Mouse (Mus musculus): ENCODE results near the gene Tmsb15b1. TPM values are rescaled to one million over a fixed set of nuclear protein-coding genes. Genes with fewer than 3 reads are reported as not detected.

Tmsb15b1 gene
- 32.7 and 36.1 TPM in 2 replicates for polyA plus RNA-seq (2015; fragmentation: Nextera tagmentation; extraction: Ambion mirVana)

DNA sequence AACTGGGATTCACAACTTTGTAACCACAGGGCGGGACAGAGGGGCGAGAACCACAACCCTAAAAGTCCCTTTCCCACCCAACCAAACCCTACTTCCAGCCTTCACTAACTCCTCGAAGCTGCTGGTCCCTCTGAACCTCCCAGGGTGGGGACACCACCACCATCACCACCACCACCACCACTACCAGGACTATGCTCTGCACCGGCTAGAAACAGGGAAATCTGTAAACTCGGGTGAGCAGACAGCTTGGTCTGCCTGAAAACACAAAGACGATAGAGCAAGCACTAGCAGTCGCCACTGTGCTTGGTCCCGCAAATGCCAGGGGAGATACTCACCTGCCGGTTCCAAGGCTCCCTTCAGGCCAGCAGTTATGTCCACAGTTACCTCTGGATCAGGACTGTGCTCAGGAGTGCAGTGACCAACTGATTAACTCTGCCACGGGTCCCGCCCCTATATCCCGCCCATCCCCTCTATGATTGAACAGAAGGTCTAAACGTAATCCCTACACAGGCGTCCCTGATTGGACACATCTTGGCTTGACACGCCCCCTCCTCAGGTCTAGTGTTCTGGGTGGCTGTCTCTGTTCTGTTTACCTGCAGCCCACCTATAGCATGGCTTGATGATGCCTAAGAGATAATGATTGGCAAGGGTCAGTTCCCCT lies at the start of gene Tmsb15b1, which contains the start of gene Tmsb15l:
TSS of gene Tmsb15b1 (minus strand) at position 451 of the 661 bp plus-strand sequence.
TSS of gene Tmsb15l (minus strand) at position 446 of the 661 bp plus-strand sequence.
- peak within 1 kb of the TSS; percentile 47 for H3K4me3 ChIP-seq (replicated peaks)
- peak within 1 kb of the TSS; percentile 63 for H3K9ac ChIP-seq (replicated peaks)
- H3K4me2 ChIP-seq (replicated peaks), result peak within 1 kb of the TSS; percentile 59
- WGBS, result 34% methylated on average over 15 of the region's 15 CpGs
- H3K27me3 ChIP-seq, result no peaks in the 10 kb centered on the region
- no peaks in the 10 kb centered on the region for H3K4me1 ChIP-seq (replicated peaks)
- no peak within 1 kb of the TSS for H3K27ac ChIP-seq
- no peaks in the 10 kb centered on the region for H3K9me3 ChIP-seq
- H3K36me3 ChIP-seq, result no peaks in the 10 kb centered on the region
- ATAC-seq, result peak; percentile 100

DNA sequence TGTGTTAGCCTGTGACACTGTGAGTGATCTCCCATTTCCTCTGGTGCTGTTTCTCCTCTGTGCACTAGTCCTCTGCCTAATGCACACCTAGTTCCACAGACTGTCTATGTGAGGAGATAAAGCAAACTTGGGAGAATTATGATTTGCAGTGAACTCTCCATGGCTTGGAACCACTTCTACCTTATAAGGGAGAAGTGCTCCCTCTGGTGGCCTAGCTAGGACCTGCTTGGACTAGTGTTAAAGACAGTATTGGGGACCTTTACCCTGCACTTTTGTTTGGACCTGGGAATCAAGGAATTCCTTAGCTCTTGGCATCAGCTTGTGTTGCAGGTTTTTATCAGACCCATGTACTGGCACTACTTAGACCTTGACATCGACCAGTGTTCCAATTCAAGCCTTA lies 42.6 kb upstream of the Tmsb15b1 start:
- H3K9me3 ChIP-seq, result no peaks in the 10 kb centered on the region
- no peak overlapping the region for H3K9ac ChIP-seq (replicated peaks)
- no peaks in the 10 kb centered on the region for H3K27me3 ChIP-seq
- no peaks in the 10 kb centered on the region for H3K4me1 ChIP-seq (replicated peaks)
- WGBS, result 17% methylated on average over 1 of the region's 1 CpGs
- no peak overlapping the region for H3K27ac ChIP-seq
- 0 out of 2 replicates have a peak, but pooled peaks have one; percentile 34 for ATAC-seq
- no peaks in the 10 kb centered on the region for H3K36me3 ChIP-seq
- H3K4me2 ChIP-seq (replicated peaks), result no peak overlapping the region
- H3K4me3 ChIP-seq (replicated peaks), result no peak overlapping the region

DNA sequence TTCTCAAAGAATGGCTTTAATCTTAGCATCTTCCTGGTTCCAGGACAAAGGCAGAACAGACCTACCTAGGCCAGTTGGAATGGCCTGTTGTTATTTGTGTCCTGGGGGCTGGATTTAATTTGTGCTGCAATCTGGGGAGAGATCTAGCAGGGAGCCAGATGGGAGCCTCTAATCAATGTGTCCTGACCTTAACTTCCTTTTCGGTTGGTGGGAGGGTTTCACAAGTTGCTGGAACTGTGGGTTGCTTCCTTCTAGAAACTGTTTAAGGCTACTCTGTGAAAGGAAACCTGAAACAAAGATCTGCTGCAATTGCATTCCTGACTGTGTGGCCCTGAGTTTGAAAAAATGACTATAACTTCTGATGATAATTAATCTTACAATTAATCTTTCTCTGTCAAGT lies 41.0 kb upstream of the Tmsb15b1 start:
- Histone ChIP-seq H3K4me2 (replicated peaks) (no peak overlapping the region), H3K9me3 (no peaks in the 10 kb centered on the region), H3K4me1 (replicated peaks) (no peaks in the 10 kb centered on the region), H3K36me3 (no peaks in the 10 kb centered on the region), H3K27me3 (no peaks in the 10 kb centered on the region), H3K27ac (no peak overlapping the region), H3K4me3 (replicated peaks) (no peak overlapping the region), H3K9ac (replicated peaks) (no peak overlapping the region)
- no peak for ATAC-seq
- WGBS, result 85% methylated on average over 1 of the region's 1 CpGs

DNA sequence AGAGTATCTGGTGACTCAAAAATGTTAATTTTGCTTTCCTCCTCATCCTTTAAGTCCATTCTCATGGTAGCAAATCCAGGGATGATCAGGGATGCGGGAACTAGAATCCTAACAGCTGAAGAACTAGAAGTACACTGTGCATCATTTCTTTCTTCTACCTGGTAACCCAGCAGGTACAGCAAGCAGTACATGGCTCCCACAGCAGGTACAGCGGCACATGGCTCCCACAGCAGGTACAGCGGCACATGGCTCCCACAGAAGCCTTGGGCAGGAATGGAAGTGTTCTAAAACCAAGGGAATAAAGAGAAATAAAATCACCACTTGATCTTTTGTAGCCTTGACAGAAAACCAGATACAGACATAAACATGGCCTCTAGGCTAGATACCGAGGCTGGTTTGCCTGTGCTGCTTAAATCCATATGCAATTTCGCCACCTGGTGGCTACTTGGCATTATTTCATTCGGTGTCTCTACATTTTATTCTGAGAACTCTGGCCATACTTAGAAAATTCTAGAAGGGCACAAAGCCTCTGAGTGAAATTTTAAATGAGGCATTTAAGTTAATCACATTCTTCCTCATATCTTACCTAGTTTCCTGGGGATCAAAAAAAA lies 38.5 kb upstream of the Tmsb15b1 start:
- H3K36me3 ChIP-seq, result no peaks in the 10 kb centered on the region
- H3K4me1 ChIP-seq (replicated peaks), result no peaks in the 10 kb centered on the region
- no peaks in the 10 kb centered on the region for H3K9me3 ChIP-seq
- H3K4me3 ChIP-seq (replicated peaks), result no peak overlapping the region
- H3K27ac ChIP-seq, result no peak overlapping the region
- H3K9ac ChIP-seq (replicated peaks), result no peak overlapping the region
- H3K27me3 ChIP-seq, result no peaks in the 10 kb centered on the region
- peak; percentile 56; the same call in 1 of the 2 replicates for ATAC-seq
- H3K4me2 ChIP-seq (replicated peaks), result no peak overlapping the region
- WGBS, result 54% methylated on average over 6 of the region's 6 CpGs

DNA sequence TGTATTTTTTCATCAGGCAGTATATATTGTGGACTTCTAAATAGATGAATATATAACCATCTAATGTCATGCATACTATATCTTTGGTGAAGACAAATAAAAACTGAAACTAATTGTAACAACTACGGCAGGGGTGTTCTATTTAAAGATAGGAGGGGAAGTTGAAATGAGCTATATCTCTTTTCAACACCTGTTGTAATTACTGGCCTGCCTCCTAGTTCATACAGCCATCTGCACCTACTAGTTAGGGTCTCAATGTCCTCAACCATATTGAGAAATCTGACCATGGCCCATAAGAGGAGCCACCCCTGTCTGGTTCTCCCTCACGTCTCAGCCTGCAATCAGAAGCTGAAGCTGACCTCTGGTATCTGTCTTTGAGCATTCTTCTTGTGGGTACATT lies 19.6 kb upstream of the Tmsb15b1 start:
- Histone ChIP-seq H3K36me3 (no peaks in the 10 kb centered on the region), H3K27me3 (no peaks in the 10 kb centered on the region; the same call in 1 of the 2 replicates), H3K4me2 (replicated peaks) (no peak overlapping the region), H3K27ac (no peak overlapping the region), H3K9ac (replicated peaks) (no peak overlapping the region), H3K4me3 (replicated peaks) (no peak overlapping the region), H3K9me3 (no peaks in the 10 kb centered on the region), H3K4me1 (replicated peaks) (peaks cover 20% of the 10 kb centered on the region)
- ATAC-seq, result no peak
- WGBS, result 82% methylated on average over 2 of the region's 2 CpGs

DNA sequence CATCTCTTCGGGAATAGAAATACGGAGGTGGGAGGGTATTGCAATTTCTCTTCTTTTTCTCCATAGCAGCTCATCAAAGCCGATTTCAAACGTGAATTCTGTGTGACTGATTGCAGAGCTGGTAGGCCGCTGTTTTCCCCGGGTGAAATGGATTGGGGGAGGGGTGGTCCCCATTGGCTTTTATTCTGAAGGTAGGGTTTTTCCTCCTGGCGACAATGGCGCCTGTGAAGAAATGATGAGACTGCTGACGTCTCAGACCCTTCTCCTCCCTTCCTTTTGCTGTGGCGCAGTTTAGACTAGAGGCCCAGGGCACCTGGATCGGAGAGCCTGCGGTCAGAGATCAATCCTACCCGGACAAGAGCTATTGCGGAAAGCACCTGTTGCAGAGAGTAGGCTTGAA lies 17.0 kb upstream of the Tmsb15b1 start:
- 13% methylated on average over 14 of the region's 14 CpGs for WGBS
- Histone ChIP-seq H3K36me3 (no peaks in the 10 kb centered on the region), H3K27me3 (no peaks in the 10 kb centered on the region; the same call in 1 of the 2 replicates), H3K4me1 (replicated peaks) (peaks cover 20% of the 10 kb centered on the region), H3K4me3 (replicated peaks) (peak overlapping the region; percentile 50), H3K9me3 (no peaks in the 10 kb centered on the region), H3K4me2 (replicated peaks) (peak overlapping the region; percentile 58), H3K27ac (peak overlapping the region; percentile 89), H3K9ac (replicated peaks) (peak overlapping the region; percentile 72)
- ATAC-seq, result no peak

DNA sequence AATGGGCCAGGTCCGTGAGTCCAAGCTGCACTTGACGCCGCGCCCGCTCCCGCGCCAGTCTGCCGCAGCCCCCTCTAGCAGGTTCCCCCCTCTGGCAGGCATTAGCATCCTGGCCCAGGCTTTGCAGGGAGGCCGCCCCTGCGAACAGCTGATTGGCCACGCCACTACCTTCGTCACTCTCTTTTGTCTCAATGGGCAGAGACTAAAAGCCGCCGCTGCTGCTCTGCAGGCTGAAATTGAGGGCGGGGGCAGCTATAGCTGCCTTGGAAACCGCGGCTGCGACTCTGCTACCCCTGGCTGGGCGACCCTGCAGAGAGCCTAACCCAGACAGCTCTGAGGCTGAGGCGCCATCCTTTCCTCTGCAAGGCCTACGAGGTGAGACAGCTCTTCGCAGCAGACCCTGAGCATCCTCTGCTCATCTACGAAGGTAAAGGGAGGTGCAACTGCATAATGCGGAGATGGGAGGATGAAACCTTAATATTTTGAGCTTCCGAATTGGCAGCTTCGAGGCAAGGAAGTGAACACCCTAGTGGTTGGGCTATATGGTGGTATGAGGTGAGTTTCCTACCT lies 16.4 kb upstream of the Tmsb15b1 start, which contains the start of gene Zcchc18:
TSS of gene Zcchc18 (plus strand) at position 178 of the 570 bp plus-strand sequence.
- peak; percentile 99 for ATAC-seq
- peak within 1 kb of the TSS; percentile 58 for H3K4me2 ChIP-seq (replicated peaks)

DNA sequence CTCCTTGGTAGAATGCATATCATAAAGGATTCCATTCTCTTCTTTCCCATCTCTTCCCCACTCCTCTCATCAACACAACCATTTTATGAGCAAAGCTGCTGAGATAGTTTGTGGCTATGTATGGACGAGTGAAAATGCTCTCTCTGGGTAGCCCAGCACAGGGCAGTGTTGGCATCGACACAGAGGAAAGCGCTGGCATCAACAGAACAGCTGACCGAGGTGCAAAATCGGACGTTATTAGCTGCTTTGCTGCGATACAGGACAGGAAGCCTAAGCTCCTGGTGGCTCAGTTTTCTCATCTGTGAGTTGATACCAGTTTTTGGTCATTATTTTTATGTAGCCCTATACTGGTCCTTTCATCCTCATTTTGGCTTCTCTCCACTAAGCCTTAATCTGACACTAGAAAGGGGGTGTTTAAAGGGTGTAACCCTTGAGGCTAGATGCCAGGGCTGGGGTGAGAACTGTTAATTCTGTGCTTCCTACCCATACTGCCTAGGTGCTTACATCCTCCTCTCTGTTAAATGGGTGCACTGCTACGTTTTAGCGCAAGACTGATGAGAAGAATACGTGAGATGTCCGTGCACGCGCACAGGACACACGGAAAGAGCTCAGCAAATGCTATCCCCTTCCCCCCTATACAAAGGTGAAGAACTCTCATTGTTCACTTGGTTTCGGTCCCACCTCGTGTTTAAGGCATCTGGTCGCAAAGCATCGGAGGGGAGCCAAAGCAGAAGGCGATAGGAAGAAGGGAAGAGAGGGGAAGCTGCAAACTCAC lies 15.7 kb upstream of the Tmsb15b1 start:
- H3K4me1 ChIP-seq (replicated peaks), result peaks cover 20% of the 10 kb centered on the region
- H3K9me3 ChIP-seq, result no peaks in the 10 kb centered on the region
- ATAC-seq, result peak; percentile 78
- 32% methylated on average over 19 of the region's 19 CpGs for WGBS
- peak overlapping the region; percentile 89 for H3K27ac ChIP-seq
- no peaks in the 10 kb centered on the region for H3K36me3 ChIP-seq
- peak overlapping the region; percentile 50 for H3K4me3 ChIP-seq (replicated peaks)
- no peaks in the 10 kb centered on the region; the same call in 1 of the 2 replicates for H3K27me3 ChIP-seq
- H3K9ac ChIP-seq (replicated peaks), result peak overlapping the region; percentile 65
- peak overlapping the region; percentile 58 for H3K4me2 ChIP-seq (replicated peaks)

More for the DNA sequence above, 16.4 kb upstream of the Tmsb15b1 start, which contains the start of gene Zcchc18:
- H3K4me3 ChIP-seq (replicated peaks), result peak within 1 kb of the TSS; percentile 50
- H3K9ac ChIP-seq (replicated peaks), result peak within 1 kb of the TSS; percentile 72
- H3K36me3 ChIP-seq, result no peaks in the 10 kb centered on the region
- peak within 1 kb of the TSS; percentile 89 for H3K27ac ChIP-seq
- no peaks in the 10 kb centered on the region; the same call in 1 of the 2 replicates for H3K27me3 ChIP-seq
- H3K9me3 ChIP-seq, result no peaks in the 10 kb centered on the region
- WGBS, result 18% methylated on average over 24 of the region's 26 CpGs
- peaks cover 20% of the 10 kb centered on the region for H3K4me1 ChIP-seq (replicated peaks)

DNA sequence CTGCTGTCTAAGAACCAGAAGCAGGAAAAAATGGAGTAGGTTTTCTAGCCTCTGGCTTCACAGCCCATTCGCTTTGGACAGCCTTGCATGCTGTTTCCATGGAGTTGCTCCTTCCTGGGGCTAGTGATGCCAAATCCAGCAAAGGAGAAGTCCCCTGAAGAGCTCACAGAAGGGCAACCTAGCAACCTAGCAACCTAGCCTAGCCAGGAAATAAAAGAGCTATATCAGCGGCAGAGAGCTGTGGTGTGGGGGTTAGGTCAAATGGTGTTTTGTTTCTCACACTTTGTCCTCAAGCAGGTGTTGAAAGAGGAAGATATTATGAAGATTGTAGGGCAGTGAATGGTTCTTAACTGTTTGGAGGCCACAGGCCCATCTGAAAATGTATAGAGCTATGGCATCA lies 14.6 kb upstream of the Tmsb15b1 start:
- Histone ChIP-seq H3K9ac (replicated peaks) (no peak overlapping the region), H3K9me3 (no peaks in the 10 kb centered on the region), H3K4me1 (replicated peaks) (peaks cover 20% of the 10 kb centered on the region), H3K27ac (no peak overlapping the region), H3K36me3 (no peaks in the 10 kb centered on the region), H3K27me3 (no peaks in the 10 kb centered on the region; the same call in 1 of the 2 replicates), H3K4me3 (replicated peaks) (no peak overlapping the region), H3K4me2 (replicated peaks) (peak overlapping the region; percentile 58)
- 33% methylated on average over 2 of the region's 2 CpGs for WGBS
- no peak for ATAC-seq

DNA sequence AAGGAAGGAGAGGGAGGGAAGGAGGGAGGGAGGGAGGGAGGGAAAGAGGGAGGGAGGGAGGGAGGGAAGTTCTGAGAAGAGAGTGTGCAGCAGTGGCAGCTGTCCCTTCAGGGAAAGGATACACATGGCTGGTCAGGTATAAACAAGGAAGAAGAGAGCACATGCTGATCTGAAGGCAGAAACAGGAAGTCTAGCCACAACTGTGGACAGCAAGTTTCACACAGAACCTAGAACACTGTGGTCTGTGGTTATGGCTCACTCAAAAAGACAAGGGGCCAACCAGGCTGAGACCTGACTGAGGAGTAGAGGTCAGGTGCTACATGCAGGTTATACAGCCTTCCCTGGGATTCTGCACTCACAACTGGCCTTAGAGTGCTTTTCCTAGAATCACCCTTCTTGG lies 9.4 kb upstream of the Tmsb15b1 start:
- H3K9ac ChIP-seq (replicated peaks), result no peak overlapping the region
- no peaks in the 10 kb centered on the region; the same call in 1 of the 2 replicates for H3K27me3 ChIP-seq
- no peak overlapping the region for H3K4me3 ChIP-seq (replicated peaks)
- ATAC-seq, result no peak
- H3K9me3 ChIP-seq, result no peaks in the 10 kb centered on the region
- H3K4me2 ChIP-seq (replicated peaks), result no peak overlapping the region
- no peaks in the 10 kb centered on the region for H3K36me3 ChIP-seq
- H3K4me1 ChIP-seq (replicated peaks), result no peaks in the 10 kb centered on the region; the same call in 1 of the 2 replicates
- H3K27ac ChIP-seq, result no peak overlapping the region

DNA sequence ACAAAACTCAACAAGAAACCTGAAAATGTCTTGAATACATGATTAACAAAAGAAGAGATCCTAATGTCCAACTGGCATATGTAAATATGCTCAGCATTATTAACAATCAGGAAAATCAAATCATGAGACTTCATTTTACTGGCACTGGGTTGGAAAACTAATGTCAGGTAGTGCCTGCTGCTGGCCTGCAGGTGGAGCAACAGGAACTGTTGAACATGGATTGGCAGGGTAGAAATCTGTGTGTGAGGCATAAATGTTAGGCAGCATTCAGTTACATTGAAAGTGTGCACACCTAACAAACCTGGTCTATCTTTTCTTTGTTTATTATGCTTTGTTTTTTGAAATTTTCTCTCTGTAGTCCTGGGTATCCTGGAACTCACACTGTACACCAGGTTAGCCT lies 1.9 kb upstream of the Tmsb15b1 start:
- Histone ChIP-seq H3K9ac (replicated peaks) (no peak overlapping the region), H3K4me2 (replicated peaks) (no peak overlapping the region), H3K9me3 (no peaks in the 10 kb centered on the region), H3K4me3 (replicated peaks) (no peak overlapping the region), H3K4me1 (replicated peaks) (no peaks in the 10 kb centered on the region), H3K27me3 (no peaks in the 10 kb centered on the region), H3K36me3 (no peaks in the 10 kb centered on the region), H3K27ac (no peak overlapping the region)
- ATAC-seq, result no peak

All from midbrain, embryonic 13.5 days (tissue).